Mouse (Mus musculus): ENCODE results near the gene Dock7.

GRCm38 (mm10) chr4:98924071-98924905, 196.4 kb downstream of the Dock7 start:
- no peak for TF ChIP-seq POLR2A (IDR thresholded peaks at IDR 0.05; ENCODE audit: borderline replicate concordance, insufficient read depth, low read length)
- no peak for TF ChIP-seq CTCF (IDR thresholded peaks at IDR 0.05; ENCODE audit: borderline replicate concordance, insufficient read depth, low read depth, low read length)
